Mouse (Mus musculus) mammary gland, adult 2 months (tissue): Measurements from ENCODE around the gene Rps19bp1. TPM values are rescaled to one million over a fixed set of nuclear protein-coding genes. Genes with fewer than 3 reads are reported as not detected.

Source experiments
- polyA plus RNA-seq: library from polyadenylated mRNA; depleted of rRNA; stranded (reverse); fragments of >200 nt; gene quantifications from 2 replicates; pipeline ENCODE4 v1.2.3, GENCODE M21; 2012; ENCODE audit warnings: low replicate concordance; rRNA removed

Gene Rps19bp1
- polyA plus RNA-seq: 18.6 and 28.4 TPM in 2 replicates

DNA sequence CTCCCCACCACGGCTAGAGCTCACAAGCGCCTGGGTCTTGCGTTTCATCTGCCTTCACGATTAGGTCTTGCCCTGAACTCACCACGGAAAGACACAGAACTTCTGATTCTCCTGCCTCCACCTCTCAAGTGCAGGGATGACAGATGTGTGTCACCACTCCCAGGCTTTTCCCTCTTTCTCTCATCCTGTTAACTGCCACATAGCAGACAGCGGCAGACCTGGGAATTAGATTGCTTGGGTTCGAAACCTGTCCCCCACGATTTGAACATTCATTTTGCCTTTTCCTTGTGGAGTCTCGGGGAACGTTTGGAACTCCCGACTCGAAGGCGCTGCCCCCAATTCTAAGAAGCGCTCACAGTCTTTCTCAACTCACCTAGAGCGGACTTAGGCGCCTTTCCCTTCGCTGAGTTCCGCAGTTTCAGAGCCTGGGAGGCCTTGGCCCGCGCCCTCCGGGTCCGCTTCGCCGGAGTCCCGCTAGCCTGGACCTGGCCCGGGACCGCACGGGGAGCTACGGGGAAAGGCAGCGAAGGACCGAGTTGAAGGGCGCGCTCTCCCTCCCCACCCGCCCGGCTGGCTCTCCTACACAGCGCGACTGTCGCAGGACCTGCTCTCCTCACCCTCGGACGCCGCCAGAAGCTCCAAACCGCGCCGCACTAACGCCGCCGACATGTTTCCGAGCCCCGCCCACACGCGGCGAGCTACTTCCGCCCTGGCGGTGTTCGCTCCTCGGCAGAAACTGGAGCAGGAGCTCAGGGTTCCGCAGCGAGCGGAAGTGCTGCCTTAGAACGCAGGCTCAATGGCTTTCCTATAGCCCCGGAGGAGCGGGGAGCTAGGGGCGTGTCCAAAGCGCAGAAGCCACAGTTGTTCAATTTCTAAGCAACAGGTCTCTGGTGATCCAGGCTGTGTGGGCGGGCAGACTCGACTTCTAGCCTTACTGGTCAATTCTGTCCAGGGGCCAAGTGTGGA is at the start of gene Rps19bp1:
Rps19bp1 (minus strand) TSS at position 706 of the 966 bp plus-strand sequence.

GRCm38 (mm10) chr15:80286851-80287415 is 22.8 kb upstream of the Rps19bp1 start, which contains the start of gene Cacna1i:
Gene Cacna1i, plus strand, starts transcription at chr15:80287238.

DNA sequence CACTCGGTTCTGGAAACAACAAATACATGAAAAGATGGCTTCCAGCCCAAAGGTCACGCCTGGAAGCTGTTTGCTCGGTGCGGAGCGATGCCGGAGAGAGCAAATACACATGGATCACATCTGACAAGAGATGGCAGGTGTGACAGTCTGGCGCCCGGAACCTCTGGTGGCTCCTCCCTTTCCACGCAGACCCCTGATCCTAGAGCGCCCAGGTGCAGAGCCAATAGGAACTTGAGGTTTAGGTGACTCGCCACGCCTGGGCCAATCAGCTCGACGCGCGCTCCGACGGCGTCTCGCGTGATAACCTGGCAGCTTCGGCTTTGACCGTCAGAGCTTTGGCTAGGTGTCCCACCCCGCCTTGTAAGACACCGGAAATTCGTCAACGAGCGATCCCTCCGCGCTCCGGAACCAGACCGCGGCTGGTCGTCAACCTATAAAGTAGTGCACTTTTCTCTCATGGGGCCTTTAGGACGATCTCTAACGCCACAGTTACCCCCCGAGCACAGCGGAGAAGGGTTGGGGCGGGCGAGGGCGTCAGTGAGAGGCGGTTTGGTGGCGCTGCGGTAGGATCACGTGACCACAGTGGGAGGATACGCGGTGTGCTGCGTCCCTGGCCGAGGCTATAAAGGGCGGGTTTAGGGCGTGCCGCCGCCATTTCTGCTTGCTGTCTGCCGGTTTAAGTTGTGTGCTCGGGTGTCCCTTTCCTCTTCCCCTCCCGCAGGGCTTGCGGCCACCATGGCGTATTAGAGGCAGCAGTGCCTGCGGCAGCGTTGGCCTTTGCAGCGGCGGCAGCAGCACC is 9.1 kb downstream of the Rps19bp1 start, which contains the start of gene Atf4:
Atf4 (plus strand) TSS at position 338 of the 799 bp plus-strand sequence.

GRCm38 (mm10) chr15:80235535-80235934 is 28.6 kb downstream of the Rps19bp1 start, which contains the start of gene AC140267.1:
Gene AC140267.1, plus strand, starts transcription at chr15:80235835.

GRCm38 (mm10) chr15:80233733-80234509 is 30.2 kb downstream of the Rps19bp1 start, which contains the start of gene Mief1:
Gene Mief1, plus strand, starts transcription at chr15:80234018.

Other genes with a start within 250 kb of the Rps19bp1 start
- gene Pdgfb, start 249.3 kb downstream of the Rps19bp1 start, polyA plus RNA-seq: 40.3 and 42.8 TPM in 2 replicates
- gene Syngr1, start 173.0 kb downstream of the Rps19bp1 start, polyA plus RNA-seq: 53.8 and 69.3 TPM in 2 replicates
- gene Rpl3, start 172.4 kb downstream of the Rps19bp1 start, polyA plus RNA-seq: 443 and 476 TPM in 2 replicates
- 22.7 and 23.2 TPM in 2 replicates for gene Tab1, start 131.2 kb downstream of the Rps19bp1 start, polyA plus RNA-seq
- gene Mgat3, start 90.6 kb downstream of the Rps19bp1 start, polyA plus RNA-seq: 4.7 and 5.7 TPM in 2 replicates
- 18.5 and 20.0 TPM in 2 replicates for gene Mief1, start 30.3 kb downstream of the Rps19bp1 start, polyA plus RNA-seq
- not detected in 2 replicates for gene AC140267.1, start 28.5 kb downstream of the Rps19bp1 start, polyA plus RNA-seq
- gene Atf4, start 9.1 kb downstream of the Rps19bp1 start, polyA plus RNA-seq: 158 and 174 TPM in 2 replicates
- gene Cacna1i, start 22.9 kb upstream of the Rps19bp1 start, polyA plus RNA-seq: 2.7 and 9.1 TPM in 2 replicates